Mouse (Mus musculus): ENCODE measurements around the gene Thra. TPM values are rescaled to one million over a fixed set of nuclear protein-coding genes. Genes with fewer than 3 reads are reported as not detected.

Gene Thra
- 8.2 TPM for polyA plus RNA-seq (2017; shearing (Covaris generic))

DNA sequence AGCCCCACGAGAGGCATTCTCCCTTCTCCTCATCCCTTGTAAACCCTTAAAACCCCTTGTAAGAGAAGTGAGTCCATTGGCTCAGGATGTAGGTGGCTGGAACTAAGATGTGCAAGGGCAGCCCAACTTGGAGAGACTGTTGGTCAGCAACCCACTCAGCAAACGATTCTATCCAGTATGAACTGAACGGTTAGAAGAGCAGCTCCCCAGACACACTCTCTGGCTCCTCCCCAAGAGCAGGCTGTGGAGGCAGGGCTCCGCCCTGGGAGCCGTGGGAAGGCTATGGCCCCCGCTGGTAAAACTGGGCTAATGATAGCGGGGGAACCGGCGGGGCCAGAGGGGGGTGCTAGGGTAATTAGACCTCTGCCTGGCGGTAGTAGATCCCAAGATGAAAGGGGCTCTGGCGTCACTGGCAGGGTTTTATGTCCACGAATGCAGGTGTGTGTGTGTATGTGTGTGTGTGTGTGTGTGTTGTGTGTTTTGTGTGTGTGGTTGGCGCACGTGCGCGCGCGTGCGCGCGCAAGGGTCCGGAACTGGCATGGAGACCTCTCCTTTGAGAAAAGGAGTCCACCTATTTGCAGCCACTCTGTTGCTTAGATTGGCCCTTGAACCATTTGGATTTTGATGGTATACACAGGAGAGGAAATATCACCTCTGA, at the start of gene Thra:
TSS of gene Thra (plus strand) at position 246 of the 658 bp plus-strand sequence.

GRCm38 (mm10) chr11:98701213-98701670, 39.2 kb upstream of the Thra start, which contains the start of gene Csf3:
Gene Csf3 (plus strand): TSS chr11:98701263.

GRCm38 (mm10) chr11:98729119-98729588, 11.3 kb upstream of the Thra start, which contains the start of gene Med24:
Gene Med24 (minus strand): TSS chr11:98729435.

GRCm38 (mm10) chr11:98774582-98775347, 34.3 kb downstream of the Thra start, which contains the start of gene Nr1d1:
Gene Nr1d1 (minus strand): TSS chr11:98775333.

DNA sequence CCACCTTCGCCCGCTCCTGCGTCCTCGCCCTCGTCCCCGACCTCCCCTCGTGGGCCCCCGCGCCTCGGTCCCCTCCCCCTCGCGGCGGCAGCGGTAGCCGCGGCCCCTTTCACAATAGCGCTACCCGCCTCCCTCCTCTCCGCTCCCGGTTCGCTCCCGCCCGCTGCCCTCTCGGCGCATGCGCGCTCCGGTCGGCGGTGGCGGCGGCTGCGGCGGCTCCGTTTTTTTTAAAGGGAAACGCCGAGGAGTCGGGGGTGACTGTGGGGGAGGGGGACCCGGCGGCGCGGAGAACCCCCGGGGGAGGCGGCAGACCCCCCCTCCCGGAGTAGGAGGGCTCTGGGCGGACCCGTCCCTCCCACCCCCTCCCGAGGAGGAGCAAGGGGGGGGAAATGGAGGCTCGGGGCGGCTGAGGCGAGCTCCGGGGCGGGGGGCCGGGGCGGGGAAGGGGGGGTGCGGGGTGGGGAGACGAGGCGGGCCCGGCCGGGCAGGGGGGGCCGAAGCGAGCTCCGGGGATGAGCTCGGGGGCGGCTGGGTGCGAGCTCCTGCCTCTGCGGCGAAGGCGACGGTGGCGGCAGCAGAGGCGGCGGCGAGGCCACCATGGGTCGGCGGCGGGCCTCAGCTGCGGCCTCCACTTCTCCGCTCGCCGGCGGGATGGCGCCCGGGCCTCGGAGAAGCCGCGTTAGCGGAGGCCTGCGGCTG, 54.7 kb downstream of the Thra start, which contains the start of gene Msl1:
TSS of gene Msl1 (plus strand) at position 502 of the 699 bp plus-strand sequence.

GRCm38 (mm10) chr11:98804605-98805004, 64.2 kb downstream of the Thra start, which contains the start of gene Casc3:
Gene Casc3 (plus strand): TSS chr11:98804905.

Other genes starting within 250 kb of the Thra start
- gene Ikzf3, start 194.6 kb upstream of the Thra start, polyA plus RNA-seq (2017; shearing (Covaris generic)), result 48.5 TPM
- gene Zpbp2, start 189.5 kb upstream of the Thra start, polyA plus RNA-seq (2017; shearing (Covaris generic)), result 1.5 TPM
- gene Ormdl3, start 153.3 kb upstream of the Thra start, polyA plus RNA-seq (2017; shearing (Covaris generic)), result 44.0 TPM
- gene Lrrc3c, start 142.3 kb upstream of the Thra start, polyA plus RNA-seq (2017; shearing (Covaris generic)), result not detected
- gene Gm12355, start 115.0 kb upstream of the Thra start, polyA plus RNA-seq (2017; shearing (Covaris generic)), result 1.8 TPM
- not detected for gene Gsdma3, start 114.3 kb upstream of the Thra start, polyA plus RNA-seq (2017; shearing (Covaris generic))
- not detected for gene Gsdma2, start 93.9 kb upstream of the Thra start, polyA plus RNA-seq (2017; shearing (Covaris generic))
- gene Gsdma, start 76.3 kb upstream of the Thra start, polyA plus RNA-seq (2017; shearing (Covaris generic)), result not detected
- 125 TPM for gene Psmd3, start 58.1 kb upstream of the Thra start, polyA plus RNA-seq (2017; shearing (Covaris generic))
- gene Csf3, start 39.4 kb upstream of the Thra start, polyA plus RNA-seq (2017; shearing (Covaris generic)), result not detected
- 45.6 TPM for gene Med24, start 11.2 kb upstream of the Thra start, polyA plus RNA-seq (2017; shearing (Covaris generic))
- 3.0 TPM for gene Nr1d1, start 34.7 kb downstream of the Thra start, polyA plus RNA-seq (2017; shearing (Covaris generic))
- 26.7 TPM for gene Msl1, start 54.9 kb downstream of the Thra start, polyA plus RNA-seq (2017; shearing (Covaris generic))
- gene Casc3, start 64.3 kb downstream of the Thra start, polyA plus RNA-seq (2017; shearing (Covaris generic)), result 124 TPM
- not detected for gene Rapgefl1, start 96.1 kb downstream of the Thra start, polyA plus RNA-seq (2017; shearing (Covaris generic))
- gene Wipf2, start 123.0 kb downstream of the Thra start, polyA plus RNA-seq (2017; shearing (Covaris generic)), result 4.3 TPM
- 0.52 TPM for gene Cdc6, start 167.2 kb downstream of the Thra start, polyA plus RNA-seq (2017; shearing (Covaris generic))
- gene Rara, start 187.2 kb downstream of the Thra start, polyA plus RNA-seq (2017; shearing (Covaris generic)), result 35.0 TPM
- 0.42 TPM for gene Gjd3, start 242.4 kb downstream of the Thra start, polyA plus RNA-seq (2017; shearing (Covaris generic))

Measured in naive thymus-derived CD4-positive, alpha-beta T cell, adult 5 months (primary cell).